Mouse (Mus musculus): ENCODE results near the gene H2-DMb1. TPM values are rescaled to one million over a fixed set of nuclear protein-coding genes. Genes with fewer than 3 reads are reported as not detected.

The H2-DMb1 gene
- total and polyA plus RNA-seq, 2 experiments from 2014 or later: 0.62 to 1.5 TPM

DNA sequence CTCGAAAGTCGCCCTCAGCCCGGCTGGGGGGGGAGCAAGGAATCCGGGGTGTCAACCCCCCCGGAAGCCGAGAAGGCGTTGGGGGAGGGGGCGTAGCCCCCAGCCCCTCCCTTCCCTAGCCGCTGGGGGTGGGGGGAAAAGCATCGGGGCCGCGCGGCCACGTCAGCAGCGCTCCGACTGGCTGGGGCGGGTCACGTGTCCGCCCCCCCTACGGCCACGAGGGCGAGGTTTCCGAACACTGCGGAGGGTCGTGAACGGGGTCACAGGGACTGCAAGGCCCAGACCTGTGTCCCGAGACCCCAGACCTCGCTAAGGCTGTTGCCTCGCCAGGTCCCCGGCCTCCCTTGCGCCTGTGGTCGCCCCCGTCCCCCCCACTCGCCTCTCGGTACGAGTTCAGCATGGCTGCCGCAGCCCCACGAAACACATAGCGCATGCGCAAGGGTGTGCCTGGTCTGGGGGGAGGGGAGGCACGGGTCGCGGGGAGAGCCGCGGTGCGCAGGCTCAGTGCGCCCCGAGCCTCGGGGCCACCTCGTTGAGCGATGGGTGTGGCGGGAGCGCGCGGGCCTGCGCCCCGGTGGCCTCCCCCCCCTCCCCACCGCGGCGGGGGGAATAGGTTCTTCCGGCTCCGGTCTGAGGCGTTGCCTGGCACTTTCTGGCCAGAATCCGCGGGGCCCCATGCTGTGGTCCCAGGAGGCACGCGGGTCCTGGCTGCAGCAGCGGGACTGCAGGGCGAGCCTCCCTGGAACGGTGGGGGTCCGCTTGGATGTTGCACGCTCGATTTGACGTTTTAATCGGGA, 30.5 kb upstream of the H2-DMb1 start, which contains the start of gene Brd2:
Gene Brd2, minus strand, starts transcription at position 447 of the 797 bp plus-strand sequence.
- DNase-seq (peak; percentile 99), ATAC-seq (peak; percentile 42)
- 0 out of 2 replicates have a peak, but pooled peaks have one; percentile 21 for TF ChIP-seq CTCF (IDR thresholded peaks at IDR 0.05; ENCODE audit: low read depth)
- Histone ChIP-seq H3K27ac (ENCODE audit: low read depth, low read length) (peak within 1 kb of the TSS; percentile 100), H3K4me3 (ENCODE audit: low read depth, low read length) (peak within 1 kb of the TSS; percentile 59), H3K9me3 (ENCODE audit: low read length) (no peaks in the 10 kb centered on the region), H3K36me3 (ENCODE audit: insufficient read depth) (peaks cover 7% of the 10 kb centered on the region; the same call in 1 of the 2 replicates), H3K4me2 (ENCODE audit: low read depth) (peak within 1 kb of the TSS; percentile 88), H3K4me1 (ENCODE audit: insufficient read depth) (0 out of 2 replicates have a peak, but pooled peaks cover 5% of the 10 kb centered on the region), H3K9ac (peak within 1 kb of the TSS; percentile 87), H3K27me3 (ENCODE audit: insufficient read depth, low read length) (no peaks in the 10 kb centered on the region)
- WGBS: under 1% methylated on average over 55 of the region's 75 CpGs

DNA sequence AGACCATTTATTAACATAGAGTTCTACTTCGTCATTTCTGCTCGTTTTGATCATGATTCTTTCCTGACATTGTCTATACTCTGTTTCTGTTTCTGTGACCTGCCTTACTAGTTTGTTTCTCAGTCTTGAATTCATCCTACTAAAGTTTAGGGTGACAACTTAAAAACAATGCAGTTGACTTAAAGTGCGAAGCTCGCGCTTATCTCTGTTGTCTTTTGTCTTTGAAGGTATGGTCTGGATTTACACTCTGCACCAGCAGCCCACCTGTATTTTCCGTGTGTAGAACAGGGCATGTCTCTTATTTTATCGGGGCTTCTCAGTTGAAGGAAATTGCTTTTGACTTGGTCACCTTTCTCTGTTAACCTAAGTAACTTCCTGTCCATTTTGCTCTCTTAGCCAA, 29.8 kb upstream of the H2-DMb1 start:
- TF ChIP-seq CTCF (IDR thresholded peaks at IDR 0.05; ENCODE audit: low read depth): no peak
- Histone ChIP-seq H3K27me3 (ENCODE audit: insufficient read depth, low read length) (no peaks in the 10 kb centered on the region), H3K9ac (peak overlapping the region; percentile 87), H3K27ac (ENCODE audit: low read depth, low read length) (peak overlapping the region; percentile 100), H3K36me3 (ENCODE audit: insufficient read depth) (peaks cover 7% of the 10 kb centered on the region; the same call in 1 of the 2 replicates), H3K9me3 (ENCODE audit: low read length) (no peaks in the 10 kb centered on the region), H3K4me3 (ENCODE audit: low read depth, low read length) (peak overlapping the region; percentile 59), H3K4me2 (ENCODE audit: low read depth) (peak overlapping the region; percentile 88), H3K4me1 (ENCODE audit: insufficient read depth) (0 out of 2 replicates have a peak, but pooled peaks cover 5% of the 10 kb centered on the region)
- ATAC-seq (no peak), DNase-seq (no peak)
- WGBS: under 1% methylated on average over 7 of the region's 7 CpGs

DNA sequence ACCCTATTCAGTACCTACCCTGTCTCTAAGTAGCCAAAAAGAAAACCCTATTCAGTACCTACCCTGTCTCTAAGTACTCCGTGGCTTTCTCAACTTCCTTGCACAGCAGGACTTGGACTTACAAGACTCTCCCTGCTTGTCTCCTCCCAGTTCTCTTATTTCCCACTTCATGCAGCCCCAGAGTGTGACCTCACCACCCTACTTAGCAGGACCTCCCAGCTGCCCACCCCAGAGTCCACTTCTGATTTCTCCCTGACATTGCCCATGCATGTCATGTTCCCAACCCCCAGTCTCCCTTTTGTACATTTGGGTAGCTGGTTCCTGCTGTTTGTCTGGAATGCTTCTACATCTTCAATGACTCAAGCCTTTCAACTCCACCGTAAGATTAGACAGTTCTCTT, 29.4 kb upstream of the H2-DMb1 start:
- Histone ChIP-seq H3K9me3 (ENCODE audit: low read length) (no peaks in the 10 kb centered on the region), H3K36me3 (ENCODE audit: insufficient read depth) (peaks cover 5% of the 10 kb centered on the region; the same call in 1 of the 2 replicates), H3K27me3 (ENCODE audit: insufficient read depth, low read length) (no peaks in the 10 kb centered on the region), H3K4me3 (ENCODE audit: low read depth, low read length) (peak overlapping the region; percentile 59), H3K9ac (peak overlapping the region; percentile 87; the same call in 1 of the 2 replicates), H3K4me1 (ENCODE audit: insufficient read depth) (0 out of 2 replicates have a peak, but pooled peaks cover 5% of the 10 kb centered on the region), H3K27ac (ENCODE audit: low read depth, low read length) (peak overlapping the region; percentile 24; the same call in 1 of the 2 replicates), H3K4me2 (ENCODE audit: low read depth) (peak overlapping the region; percentile 88)
- DNase-seq (no peak), ATAC-seq (no peak)
- no peak for TF ChIP-seq CTCF (IDR thresholded peaks at IDR 0.05; ENCODE audit: low read depth)
- 1% methylated on average over 2 of the region's 2 CpGs for WGBS

DNA sequence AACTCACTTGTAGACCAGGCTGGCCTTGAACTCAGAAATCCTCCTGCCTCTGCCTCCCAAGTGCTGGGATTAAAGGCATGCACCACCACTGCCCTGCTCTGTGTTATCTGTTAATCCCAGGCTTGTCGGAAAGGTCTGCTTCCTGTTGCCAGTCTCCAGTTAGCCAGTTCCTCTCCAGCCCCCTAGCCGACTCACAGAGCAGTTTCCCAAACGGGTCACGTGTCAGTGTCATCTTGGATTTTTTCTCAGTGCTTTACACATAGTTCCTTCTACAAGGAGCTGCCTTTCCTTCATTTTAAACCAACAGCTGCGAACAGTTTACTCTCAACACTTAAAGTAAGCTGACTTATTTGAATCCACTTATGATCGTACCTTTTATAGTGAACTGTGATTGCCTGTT, 28.2 kb upstream of the H2-DMb1 start:
- Histone ChIP-seq H3K4me2 (ENCODE audit: low read depth) (no peak overlapping the region), H3K27me3 (ENCODE audit: insufficient read depth, low read length) (no peaks in the 10 kb centered on the region), H3K9ac (no peak overlapping the region), H3K27ac (ENCODE audit: low read depth, low read length) (no peak overlapping the region), H3K4me3 (ENCODE audit: low read depth, low read length) (no peak overlapping the region), H3K36me3 (ENCODE audit: insufficient read depth) (no peaks in the 10 kb centered on the region), H3K9me3 (ENCODE audit: low read length) (no peaks in the 10 kb centered on the region), H3K4me1 (ENCODE audit: insufficient read depth) (0 out of 2 replicates have a peak, but pooled peaks cover 5% of the 10 kb centered on the region)
- 88% methylated on average over 6 of the region's 6 CpGs for WGBS
- no peak for TF ChIP-seq CTCF (IDR thresholded peaks at IDR 0.05; ENCODE audit: low read depth)
- ATAC-seq: no peak
- DNase-seq: no peak

DNA sequence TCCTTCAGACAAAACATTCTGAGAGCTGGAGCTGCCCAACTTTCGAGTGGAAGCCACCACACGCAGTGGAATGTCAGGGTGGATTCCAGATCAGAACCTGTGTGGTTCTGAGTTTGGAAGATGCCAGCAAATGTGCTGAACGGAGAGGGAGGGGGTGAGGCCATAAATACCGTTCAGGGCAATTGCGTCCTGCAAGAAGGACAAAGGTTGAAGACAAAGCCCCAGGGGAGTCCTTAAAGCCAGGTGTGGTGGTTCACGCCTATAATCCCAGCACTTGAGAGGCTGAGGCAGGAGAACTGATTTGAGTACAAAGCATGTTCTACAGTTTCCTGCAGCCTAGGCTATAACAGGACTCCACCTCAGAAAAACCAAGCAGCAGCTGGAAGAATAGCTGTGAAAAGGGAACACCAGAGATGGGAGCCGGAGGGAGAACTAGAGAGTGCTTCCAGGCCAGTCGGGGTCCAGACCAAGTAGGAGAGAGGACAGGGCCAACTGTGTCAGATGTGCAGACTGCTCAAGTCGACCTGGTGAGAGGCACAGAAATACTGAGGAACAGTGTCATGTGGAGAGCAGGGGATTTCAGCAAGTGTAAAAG, 25.9 kb upstream of the H2-DMb1 start:
- Histone ChIP-seq H3K9me3 (ENCODE audit: low read length) (no peaks in the 10 kb centered on the region), H3K36me3 (ENCODE audit: insufficient read depth) (no peaks in the 10 kb centered on the region), H3K4me3 (ENCODE audit: low read depth, low read length) (no peak overlapping the region), H3K27me3 (ENCODE audit: insufficient read depth, low read length) (no peaks in the 10 kb centered on the region), H3K9ac (no peak overlapping the region), H3K27ac (ENCODE audit: low read depth, low read length) (no peak overlapping the region), H3K4me1 (ENCODE audit: insufficient read depth) (0 out of 2 replicates have a peak, but pooled peaks cover 5% of the 10 kb centered on the region), H3K4me2 (ENCODE audit: low read depth) (no peak overlapping the region)
- no peak for TF ChIP-seq CTCF (IDR thresholded peaks at IDR 0.05; ENCODE audit: low read depth)
- WGBS: 59% methylated on average over 9 of the region's 9 CpGs
- no peak for DNase-seq
- ATAC-seq: no peak

DNA sequence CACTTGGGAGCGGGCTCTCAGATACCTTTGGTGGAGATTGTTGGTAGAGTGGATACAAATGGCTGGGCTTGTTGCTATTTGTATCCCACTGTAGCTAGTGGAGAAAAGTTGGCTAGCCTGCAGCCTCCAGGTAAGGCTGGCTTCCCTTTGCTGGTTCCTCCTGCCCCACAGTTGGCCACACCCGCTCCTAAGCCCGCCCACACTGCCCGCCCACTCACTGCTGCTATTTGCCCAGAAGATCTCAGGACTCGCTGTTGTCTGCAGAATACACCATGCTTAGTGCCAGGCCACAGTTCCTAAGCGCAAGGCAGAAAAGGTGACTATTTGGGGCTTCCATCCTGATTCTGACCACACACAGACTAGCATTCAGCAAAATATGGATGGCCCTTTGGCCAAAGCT, 25.4 kb upstream of the H2-DMb1 start:
- TF ChIP-seq CTCF (IDR thresholded peaks at IDR 0.05; ENCODE audit: low read depth): no peak
- Histone ChIP-seq H3K4me2 (ENCODE audit: low read depth) (no peak overlapping the region), H3K4me1 (ENCODE audit: insufficient read depth) (0 out of 2 replicates have a peak, but pooled peaks cover 5% of the 10 kb centered on the region), H3K9ac (no peak overlapping the region), H3K27ac (ENCODE audit: low read depth, low read length) (no peak overlapping the region), H3K9me3 (ENCODE audit: low read length) (no peaks in the 10 kb centered on the region), H3K36me3 (ENCODE audit: insufficient read depth) (no peaks in the 10 kb centered on the region), H3K4me3 (ENCODE audit: low read depth, low read length) (no peak overlapping the region), H3K27me3 (ENCODE audit: insufficient read depth, low read length) (no peaks in the 10 kb centered on the region)
- 31% methylated on average over 6 of the region's 6 CpGs for WGBS
- ATAC-seq: no peak
- no peak for DNase-seq

All from forebrain, postnatal 0 days (tissue).